Mouse (Mus musculus) cerebellum, adult 2 months (tissue): Measurements from ENCODE around the gene Dnajc4.

Experiments used
- CTCF ChIP-seq: fragments of 200-500 bp; IDR thresholded peaks from 2 replicates; pipeline ENCODE4 v1.5.1; 2011; ENCODE audit warnings: low read depth, mild to moderate bottlenecking, control low read depth, low read length, moderate library complexity, borderline replicate concordance; ENCODE audit not compliant: insufficient read depth
- POLR2A ChIP-seq: fragments of 200-500 bp; IDR thresholded peaks from 2 replicates; pipeline ENCODE4 v1.6.1; 2011; ENCODE audit warnings: low read length, control low read depth, borderline replicate concordance; ENCODE audit not compliant: insufficient read depth

- TF ChIP-seq CTCF (no peak), POLR2A (no peak)
These were observed 1.6 kb upstream of the Dnajc4 start for GRCm38 (mm10) chr19:6994002-6994401.
